Mouse (Mus musculus) cortical plate, adult 2 months (tissue): ENCODE data around the gene Ssx2ip.

ENCODE experiments used
- CTCF ChIP-seq: fragments of 200-500 bp; IDR thresholded peaks from 2 replicates; pipeline ENCODE4 v1.5.1; 2011; ENCODE audit warnings: mild to moderate bottlenecking, control low read depth, low read length; ENCODE audit not compliant: insufficient read depth; ENCODE audit errors: extremely low read depth
- POLR2A ChIP-seq: fragments of 200-500 bp; IDR thresholded peaks from 2 replicates; pipeline ENCODE4 v1.6.1; 2011; ENCODE audit warnings: mild to moderate bottlenecking, low read length, control low read depth; ENCODE audit not compliant: insufficient read depth; ENCODE audit errors: extremely low read depth

DNA sequence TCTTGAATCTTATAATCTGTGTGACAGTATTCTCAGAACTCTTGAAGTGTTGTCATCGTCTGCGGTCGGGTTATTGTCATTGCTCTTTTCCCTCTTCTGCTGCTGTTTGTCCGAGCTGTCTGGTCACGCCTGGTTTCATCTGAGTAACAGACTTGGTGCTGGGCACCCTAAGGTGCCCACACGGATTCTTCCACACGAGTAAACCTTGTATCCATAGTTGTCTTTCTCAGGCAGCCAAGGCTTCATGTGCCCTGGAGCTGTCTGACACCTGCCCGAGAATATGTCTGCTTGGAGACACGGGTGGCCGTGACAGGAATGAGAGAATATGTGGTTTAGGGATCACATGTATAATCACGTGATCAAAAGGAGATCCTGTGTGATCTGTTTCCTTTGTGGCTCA, 31.1 kb downstream of the Ssx2ip start:
- no peak for TF ChIP-seq POLR2A
- no peak for TF ChIP-seq CTCF
